Mouse (Mus musculus) forebrain, embryonic 10.5 days (tissue): ENCODE measurements at regions not wholly inside any gene's neighbourhood (a gene's known extent, or its start where the extent isn't known, plus 50 kb on each side); places are given as distances from the start of the nearest gene placed in this dataset.
"Not testable (repeated sequence)": the region's sequence is repeated elsewhere in the genome, so short reads cannot be mapped to it uniquely, and the experiment has no call there.

Experiments used
- DNase-seq: peaks from one replicate; pipeline ENCODE4 v3.0.0-alpha.2; 2017; ENCODE audit warnings: low spot score; ENCODE audit errors: extremely low spot score
- H3K27ac ChIP-seq: fragments of 300-500 bp; sonication (generic); 2 replicates; pipeline ENCODE4 v1.5.1; 2016; ENCODE audit warnings: mild to moderate bottlenecking
- H3K27me3 ChIP-seq: fragments of 300-500 bp; sonication (generic); 2 replicates; pipeline ENCODE4 v1.6.1; 2016; ENCODE audit warnings: mild to moderate bottlenecking; ENCODE audit not compliant: poor library complexity, severe bottlenecking
- H3K36me3 ChIP-seq: fragments of 300-500 bp; sonication (generic); replicated peaks from 2 replicates; pipeline ENCODE4 v1.6.1; 2016; ENCODE audit warnings: mild to moderate bottlenecking, moderate library complexity
- H3K4me1 ChIP-seq: fragments of 300-500 bp; sonication (generic); 2 replicates; pipeline ENCODE4 v1.6.1; 2016
- H3K4me3 ChIP-seq: fragments of 300-500 bp; sonication (generic); 2 replicates; pipeline ENCODE4 v1.5.1; 2016; ENCODE audit warnings: mild to moderate bottlenecking, moderate library complexity
- H3K9me3 ChIP-seq: fragments of 300-500 bp; sonication (generic); 2 replicates; pipeline ENCODE4 v1.6.1; 2016; ENCODE audit warnings: mild to moderate bottlenecking, moderate library complexity
- WGBS: fragments of 180-500 bp; shearing (Covaris S2); methylation state at CpG from one replicate; pipeline ENCODE4 v1.1.7; 2016; 5-methylcytosine and 5-hydroxymethylcytosine counted together

GRCm38 (mm10) chr5:100309807-100310165, 106.2 kb downstream of the Sec31a start:
- Histone ChIP-seq H3K27ac (no peak overlapping the region), H3K9me3 (no peaks in the 10 kb centered on the region), H3K36me3 (no peaks in the 10 kb centered on the region), H3K4me3 (no peak overlapping the region), H3K27me3 (no peaks in the 10 kb centered on the region), H3K4me1 (no peaks in the 10 kb centered on the region)
- DNase-seq, result no peak
- WGBS, result 91% methylated on average over 2 of the region's 2 CpGs

GRCm38 (mm10) chr5:100309071-100309806, 106.8 kb downstream of the Sec31a start:
- DNase-seq, result no peak
- H3K4me3 ChIP-seq, result no peak overlapping the region
- no peaks in the 10 kb centered on the region for H3K27me3 ChIP-seq
- no peaks in the 10 kb centered on the region for H3K4me1 ChIP-seq
- no peaks in the 10 kb centered on the region for H3K36me3 ChIP-seq
- WGBS, result 81% methylated on average over 17 of the region's 17 CpGs
- H3K27ac ChIP-seq, result no peak overlapping the region
- no peaks in the 10 kb centered on the region for H3K9me3 ChIP-seq

- Histone ChIP-seq H3K4me1 (no peaks in the 10 kb centered on the region), H3K4me3 (no peak overlapping the region), H3K9me3 (peaks cover 5% of the 10 kb centered on the region; the same call in 1 of the 2 replicates), H3K27me3 (no peaks in the 10 kb centered on the region), H3K27ac (no peak overlapping the region), H3K36me3 (no peaks in the 10 kb centered on the region)
- 75% methylated on average over 3 of the region's 3 CpGs for WGBS
- no peak for DNase-seq
Measured at GRCm38 (mm10) chr5:100304403-100304802, 111.6 kb downstream of the Sec31a start.

- H3K9me3 ChIP-seq, result peaks cover 13% of the 10 kb centered on the region; the same call in 1 of the 2 replicates
- no peaks in the 10 kb centered on the region for H3K4me1 ChIP-seq
- no peaks in the 10 kb centered on the region for H3K27me3 ChIP-seq
- no peak for DNase-seq
- 81% methylated on average over 17 of the region's 17 CpGs for WGBS
- H3K36me3 ChIP-seq, result no peaks in the 10 kb centered on the region
- no peak overlapping the region for H3K27ac ChIP-seq
- no peak overlapping the region for H3K4me3 ChIP-seq
Measured at GRCm38 (mm10) chr5:100302068-100302775, 113.8 kb downstream of the Sec31a start.

- no peak for DNase-seq
- Histone ChIP-seq H3K27me3 (no peaks in the 10 kb centered on the region), H3K27ac (no peak overlapping the region), H3K4me3 (no peak overlapping the region), H3K4me1 (no peaks in the 10 kb centered on the region), H3K9me3 (peaks cover 13% of the 10 kb centered on the region; the same call in 1 of the 2 replicates), H3K36me3 (no peaks in the 10 kb centered on the region)
- 94% methylated on average over 4 of the region's 4 CpGs for WGBS
Measured at GRCm38 (mm10) chr5:100299141-100299540, 116.9 kb downstream of the Sec31a start.

GRCm38 (mm10) chr5:100294189-100294588, 121.8 kb downstream of the Sec31a start:
- DNase-seq, result no peak
- Histone ChIP-seq H3K4me3 (no peak overlapping the region), H3K36me3 (no peaks in the 10 kb centered on the region), H3K27ac (no peak overlapping the region), H3K4me1 (no peaks in the 10 kb centered on the region), H3K9me3 (peaks cover 8% of the 10 kb centered on the region; the same call in 1 of the 2 replicates), H3K27me3 (no peaks in the 10 kb centered on the region)
- 87% methylated on average over 7 of the region's 7 CpGs for WGBS

- H3K4me1 ChIP-seq, result no peaks in the 10 kb centered on the region
- no peak for DNase-seq
- no peak overlapping the region for H3K4me3 ChIP-seq
- H3K9me3 ChIP-seq, result no peaks in the 10 kb centered on the region
- H3K27me3 ChIP-seq, result no peaks in the 10 kb centered on the region
- H3K27ac ChIP-seq, result no peak overlapping the region
- no peaks in the 10 kb centered on the region for H3K36me3 ChIP-seq
- WGBS, result 86% methylated on average over 4 of the region's 4 CpGs
Measured at GRCm38 (mm10) chr5:100280215-100280614, 120.6 kb upstream of the Tmem150c start.

GRCm38 (mm10) chr5:100279474-100279873, 119.9 kb upstream of the Tmem150c start:
- H3K27ac ChIP-seq, result no peak overlapping the region
- no peak for DNase-seq
- no peaks in the 10 kb centered on the region for H3K4me1 ChIP-seq
- no peak overlapping the region for H3K4me3 ChIP-seq
- no peaks in the 10 kb centered on the region for H3K36me3 ChIP-seq
- 93% methylated on average over 8 of the region's 8 CpGs for whole genome bisulfite sequencing
- no peaks in the 10 kb centered on the region for H3K9me3 ChIP-seq
- H3K27me3 ChIP-seq, result no peaks in the 10 kb centered on the region

- H3K4me3 ChIP-seq, result no peak overlapping the region
- DNase-seq, result no peak
- H3K36me3 ChIP-seq, result no peaks in the 10 kb centered on the region
- H3K9me3 ChIP-seq, result 0 out of 2 replicates have a peak, but pooled peaks cover 4% of the 10 kb centered on the region
- no peak overlapping the region for H3K27ac ChIP-seq
- WGBS, result 73% methylated on average over 4 of the region's 4 CpGs
- H3K27me3 ChIP-seq, result no peaks in the 10 kb centered on the region
- peaks cover 4% of the 10 kb centered on the region; the same call in 1 of the 2 replicates for H3K4me1 ChIP-seq
Measured at GRCm38 (mm10) chr5:100274674-100275073, 115.1 kb upstream of the Tmem150c start.

GRCm38 (mm10) chr5:100271975-100272374, 112.4 kb upstream of the Tmem150c start:
- not testable (repeated sequence) for H3K9me3 ChIP-seq, H3K27ac ChIP-seq, H3K4me3 ChIP-seq, H3K4me1 ChIP-seq, H3K36me3 ChIP-seq, DNase-seq, H3K27me3 ChIP-seq
- WGBS, result 92% methylated on average over 9 of the region's 9 CpGs

- no peak overlapping the region for H3K27ac ChIP-seq
- H3K9me3 ChIP-seq, result 0 out of 2 replicates have a peak, but pooled peaks cover 4% of the 10 kb centered on the region
- WGBS, result 61% methylated on average over 12 of the region's 12 CpGs
- peaks cover 4% of the 10 kb centered on the region; the same call in 1 of the 2 replicates for H3K4me1 ChIP-seq
- no peaks in the 10 kb centered on the region for H3K36me3 ChIP-seq
- H3K27me3 ChIP-seq, result no peaks in the 10 kb centered on the region
- H3K4me3 ChIP-seq, result no peak overlapping the region
- DNase-seq, result no peak
Measured at GRCm38 (mm10) chr5:100270841-100271686, 111.5 kb upstream of the Tmem150c start.

- no peak for DNase-seq
- no peak overlapping the region for H3K4me3 ChIP-seq
- 80% methylated on average over 8 of the region's 8 CpGs for WGBS
- no peak overlapping the region for H3K27ac ChIP-seq
- no peaks in the 10 kb centered on the region for H3K36me3 ChIP-seq
- 0 out of 2 replicates have a peak, but pooled peaks cover 4% of the 10 kb centered on the region for H3K9me3 ChIP-seq
- peaks cover 4% of the 10 kb centered on the region; the same call in 1 of the 2 replicates for H3K4me1 ChIP-seq
- no peaks in the 10 kb centered on the region for H3K27me3 ChIP-seq
Measured at GRCm38 (mm10) chr5:100268111-100268878, 108.7 kb upstream of the Tmem150c start.
